Mouse (Mus musculus) forebrain, embryonic 16.5 days (tissue): ENCODE results near the gene Crhr1. TPM values are rescaled to one million over a fixed set of nuclear protein-coding genes. Genes with fewer than 3 reads are reported as not detected.

ENCODE experiments used
- ATAC-seq: fragments of 200-750 bp; cut with Nextera tagmentation; 2 replicates; pipeline ENCODE4 v1.8.0; 2017; ENCODE audit warnings: mild to moderate bottlenecking, moderate library complexity
- H3K27ac ChIP-seq: fragments of 300-500 bp; sonication (generic); 2 replicates; pipeline ENCODE4 v1.5.1; 2014; ENCODE audit warnings: low read length, control low read depth
- H3K27me3 ChIP-seq: fragments of 300-500 bp; sonication (generic); replicated peaks from 2 replicates; pipeline ENCODE4 v1.6.1; 2014; ENCODE audit warnings: low read length; ENCODE audit not compliant: control insufficient read depth, insufficient read depth
- H3K36me3 ChIP-seq: fragments of 300-500 bp; sonication (generic); 2 replicates; pipeline ENCODE4 v1.6.1; 2014; ENCODE audit not compliant: control insufficient read depth, insufficient read depth
- H3K4me1 ChIP-seq: fragments of 300-500 bp; sonication (generic); replicated peaks from 2 replicates; pipeline ENCODE4 v1.6.1; 2014; ENCODE audit warnings: low read length; ENCODE audit not compliant: control insufficient read depth, insufficient read depth
- H3K4me2 ChIP-seq: fragments of 300-500 bp; sonication (generic); 2 replicates; pipeline ENCODE4 v1.6.1; 2014; ENCODE audit warnings: mild to moderate bottlenecking, low read length, control low read depth
- H3K4me3 ChIP-seq: fragments of 300-500 bp; sonication (generic); replicated peaks from 2 replicates; pipeline ENCODE4 v1.5.1; 2014; ENCODE audit warnings: mild to moderate bottlenecking, low read length, control low read depth
- H3K9ac ChIP-seq: fragments of 300-500 bp; sonication (generic); replicated peaks from 2 replicates; pipeline ENCODE4 v1.6.1; 2014; ENCODE audit warnings: low read depth, low read length, control low read depth
- H3K9me3 ChIP-seq: fragments of 300-500 bp; sonication (generic); 2 replicates; pipeline ENCODE4 v1.6.1; 2016; ENCODE audit warnings: low read length; ENCODE audit not compliant: control insufficient read depth
- whole genome bisulfite sequencing: fragments of 180-500 bp; shearing (Covaris S2); extraction: QIAGEN DNeasy Blood & Tissue Kit; methylation state at CpG from one replicate; pipeline ENCODE4 v1.1.7; 2014; 5-methylcytosine and 5-hydroxymethylcytosine counted together
- polyA plus RNA-seq: library from polyadenylated mRNA; unstranded; fragments of >200 nt; fragmentation: Nextera tagmentation; extraction: Ambion mirVana; gene quantifications from 2 replicates; pipeline ENCODE4 v1.2.1, GENCODE M21; 2015

Crhr1 gene
- polyA plus RNA-seq, 1 experiment from 2014 or later: 6.3 TPM

DNA sequence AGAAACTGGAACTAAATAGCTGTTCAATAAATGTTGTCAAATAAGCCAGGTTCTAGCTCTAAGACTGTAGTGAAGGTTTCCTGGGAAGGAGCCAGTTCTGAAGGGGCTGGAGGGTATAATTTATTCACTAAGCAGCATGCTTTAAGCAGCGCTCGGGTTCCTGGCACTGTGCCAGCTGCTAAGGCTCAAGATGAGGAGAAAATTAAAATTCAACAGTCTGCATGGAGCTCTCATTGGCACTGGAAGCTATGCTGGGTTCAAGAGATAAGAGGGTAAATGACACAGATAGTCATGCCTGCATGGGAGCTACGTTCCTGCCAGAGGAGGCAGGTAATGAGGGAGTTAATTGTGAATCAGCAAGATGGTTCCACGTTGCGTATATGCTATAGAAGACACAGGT lies 26.3 kb upstream of the Crhr1 start:
- WGBS: 14% methylated on average over 5 of the region's 5 CpGs
- no peaks in the 10 kb centered on the region for H3K27me3 ChIP-seq
- no peak overlapping the region for H3K9ac ChIP-seq
- no peak overlapping the region for H3K4me3 ChIP-seq
- peaks cover 19% of the 10 kb centered on the region for H3K4me1 ChIP-seq
- no peaks in the 10 kb centered on the region for H3K9me3 ChIP-seq
- ATAC-seq: peak; percentile 86
- no peak overlapping the region for H3K27ac ChIP-seq
- H3K36me3 ChIP-seq: no peaks in the 10 kb centered on the region
- H3K4me2 ChIP-seq: no peak overlapping the region

DNA sequence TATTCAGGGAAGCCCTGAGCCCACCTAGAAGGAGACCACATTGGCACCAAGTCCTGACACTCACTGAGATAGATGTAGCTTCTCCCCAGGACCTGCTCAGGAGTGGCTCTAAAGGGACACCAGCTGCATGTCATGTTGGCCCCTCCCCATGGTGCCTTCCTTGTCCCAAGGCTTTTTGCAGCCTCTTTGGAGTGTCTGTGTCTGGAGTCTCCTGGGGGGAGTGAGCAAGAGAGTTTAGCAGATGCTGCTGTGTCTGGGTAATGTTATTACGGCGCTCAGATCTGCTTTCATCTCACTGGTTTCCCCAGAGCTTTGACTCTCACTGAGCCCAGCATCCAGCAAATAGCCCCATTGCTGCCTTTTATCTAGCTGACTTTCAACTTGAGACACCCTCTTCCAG lies 25.7 kb upstream of the Crhr1 start:
- no peak overlapping the region for H3K4me3 ChIP-seq
- ATAC-seq: no peak; the same call in 1 of the 2 replicates
- no peaks in the 10 kb centered on the region for H3K9me3 ChIP-seq
- H3K27me3 ChIP-seq: no peaks in the 10 kb centered on the region
- H3K4me1 ChIP-seq: peaks cover 19% of the 10 kb centered on the region
- 42% methylated on average over 2 of the region's 2 CpGs for WGBS
- H3K36me3 ChIP-seq: no peaks in the 10 kb centered on the region
- H3K27ac ChIP-seq: no peak overlapping the region
- H3K4me2 ChIP-seq: no peak overlapping the region
- no peak overlapping the region for H3K9ac ChIP-seq

DNA sequence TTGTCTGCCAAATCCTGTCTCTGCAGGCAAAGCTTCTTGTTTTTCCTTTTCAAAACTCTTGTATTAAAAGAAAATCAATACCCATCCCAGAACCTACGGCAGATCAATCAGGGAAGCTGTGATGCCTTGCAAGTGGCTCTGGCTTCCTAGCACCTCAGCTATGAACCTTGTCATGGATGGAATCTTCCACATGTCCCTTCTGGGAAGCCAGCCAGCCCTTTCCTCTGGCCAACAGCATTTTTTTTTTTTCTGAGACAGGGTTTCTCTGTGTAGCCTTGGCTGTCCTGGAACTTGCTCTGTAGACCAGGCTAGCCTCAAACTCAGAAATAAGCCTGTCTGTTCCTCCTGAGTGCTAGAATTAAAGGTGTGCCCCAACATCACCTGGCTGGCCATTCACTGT lies 22.3 kb upstream of the Crhr1 start:
- Histone ChIP-seq H3K27ac (no peak overlapping the region), H3K4me2 (no peak overlapping the region), H3K27me3 (no peaks in the 10 kb centered on the region), H3K4me3 (no peak overlapping the region), H3K9ac (no peak overlapping the region), H3K36me3 (no peaks in the 10 kb centered on the region), H3K4me1 (peaks cover 18% of the 10 kb centered on the region), H3K9me3 (no peaks in the 10 kb centered on the region)
- ATAC-seq: no peak
- 70% methylated on average over 1 of the region's 1 CpGs for WGBS

GRCm38 (mm10) chr11:104111851-104112250 lies 20.8 kb upstream of the Crhr1 start:
- no peaks in the 10 kb centered on the region for H3K9me3 ChIP-seq
- H3K9ac ChIP-seq: no peak overlapping the region
- H3K27me3 ChIP-seq: no peaks in the 10 kb centered on the region
- H3K27ac ChIP-seq: no peak overlapping the region
- no peaks in the 10 kb centered on the region for H3K36me3 ChIP-seq
- no peak overlapping the region for H3K4me2 ChIP-seq
- no peak for ATAC-seq
- H3K4me3 ChIP-seq: no peak overlapping the region
- H3K4me1 ChIP-seq: peaks cover 9% of the 10 kb centered on the region
- 64% methylated on average over 11 of the region's 11 CpGs for WGBS

- Histone ChIP-seq H3K4me1 (peaks cover 6% of the 10 kb centered on the region), H3K27me3 (no peaks in the 10 kb centered on the region), H3K4me3 (no peak overlapping the region), H3K27ac (no peak overlapping the region), H3K9me3 (no peaks in the 10 kb centered on the region), H3K9ac (no peak overlapping the region), H3K36me3 (no peaks in the 10 kb centered on the region), H3K4me2 (no peak overlapping the region)
- ATAC-seq: peak; percentile 20; the same call in 1 of the 2 replicates
- WGBS: 43% methylated on average over 6 of the region's 6 CpGs
Measured at GRCm38 (mm10) chr11:104113699-104114098, 19.0 kb upstream of the Crhr1 start.

DNA sequence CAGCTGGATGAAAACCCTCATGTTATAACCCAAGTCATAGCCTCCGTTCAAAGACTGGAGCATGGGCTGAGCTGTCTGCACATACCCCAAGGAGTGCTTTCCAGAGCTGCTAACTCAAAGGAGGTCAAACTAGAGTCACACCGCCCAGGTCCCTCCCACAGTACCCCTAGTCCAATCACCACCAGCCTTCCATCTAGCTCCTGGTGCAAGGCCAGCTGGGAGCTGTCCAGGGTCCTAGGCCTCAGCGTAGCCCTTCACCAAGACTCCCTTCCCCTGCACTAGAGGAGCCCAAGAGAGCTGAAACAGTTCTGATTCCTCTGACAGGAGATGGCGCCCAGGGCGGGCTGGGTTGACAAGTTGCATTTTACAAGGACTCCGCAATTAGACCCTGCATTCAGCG lies 18.0 kb upstream of the Crhr1 start:
- 3% methylated on average over 7 of the region's 7 CpGs for WGBS
- Histone ChIP-seq H3K4me1 (peaks cover 6% of the 10 kb centered on the region), H3K27ac (no peak overlapping the region), H3K9ac (no peak overlapping the region), H3K9me3 (no peaks in the 10 kb centered on the region), H3K27me3 (no peaks in the 10 kb centered on the region), H3K4me3 (no peak overlapping the region), H3K36me3 (no peaks in the 10 kb centered on the region), H3K4me2 (no peak overlapping the region)
- ATAC-seq: peak; percentile 50

DNA sequence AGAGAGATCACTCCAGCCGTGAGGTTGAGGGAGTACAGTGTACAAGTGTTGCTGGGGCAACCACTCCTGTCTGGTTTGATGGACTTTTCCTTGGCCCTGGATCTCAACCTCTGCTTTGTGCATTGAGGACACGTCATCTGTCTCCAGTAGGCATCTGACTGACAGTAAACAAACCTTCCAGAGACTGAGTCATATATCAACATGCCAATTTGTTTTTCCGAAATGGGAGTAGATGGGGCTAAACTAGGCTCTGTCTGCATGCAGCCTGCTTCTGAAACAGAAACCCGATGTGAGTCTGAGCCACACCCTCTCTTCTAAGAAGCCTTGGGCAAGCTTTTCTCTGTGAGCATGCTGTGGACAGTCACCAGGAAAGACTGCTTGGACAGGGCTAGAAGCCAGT lies 14.3 kb upstream of the Crhr1 start:
- no peaks in the 10 kb centered on the region for H3K27me3 ChIP-seq
- 70% methylated on average over 4 of the region's 4 CpGs for WGBS
- no peak for ATAC-seq
- H3K27ac ChIP-seq: no peak overlapping the region
- H3K4me2 ChIP-seq: no peak overlapping the region
- H3K4me3 ChIP-seq: no peak overlapping the region
- no peaks in the 10 kb centered on the region for H3K36me3 ChIP-seq
- no peaks in the 10 kb centered on the region for H3K9me3 ChIP-seq
- no peak overlapping the region for H3K9ac ChIP-seq
- H3K4me1 ChIP-seq: peaks cover 6% of the 10 kb centered on the region

GRCm38 (mm10) chr11:104122966-104123365 lies 9.7 kb upstream of the Crhr1 start:
- ATAC-seq: no peak
- H3K27ac ChIP-seq: no peak overlapping the region
- WGBS: 74% methylated on average over 7 of the region's 7 CpGs
- H3K4me2 ChIP-seq: no peak overlapping the region
- no peak overlapping the region for H3K9ac ChIP-seq
- no peaks in the 10 kb centered on the region for H3K9me3 ChIP-seq
- H3K27me3 ChIP-seq: no peaks in the 10 kb centered on the region
- H3K4me1 ChIP-seq: peaks cover 3% of the 10 kb centered on the region
- H3K36me3 ChIP-seq: no peaks in the 10 kb centered on the region
- H3K4me3 ChIP-seq: no peak overlapping the region

GRCm38 (mm10) chr11:104123479-104123878 lies 9.2 kb upstream of the Crhr1 start:
- no peak for ATAC-seq
- WGBS: 84% methylated on average over 10 of the region's 10 CpGs
- Histone ChIP-seq H3K9ac (no peak overlapping the region), H3K4me2 (no peak overlapping the region), H3K36me3 (no peaks in the 10 kb centered on the region), H3K4me3 (no peak overlapping the region), H3K27me3 (no peaks in the 10 kb centered on the region), H3K27ac (no peak overlapping the region), H3K4me1 (peaks cover 3% of the 10 kb centered on the region), H3K9me3 (no peaks in the 10 kb centered on the region)

- no peak for ATAC-seq
- no peak overlapping the region for H3K4me3 ChIP-seq
- 43% methylated on average over 3 of the region's 3 CpGs for WGBS
- H3K27ac ChIP-seq: no peak overlapping the region
- 0 out of 2 replicates have a peak overlapping the region, but pooled peaks have one; percentile 22 for H3K9ac ChIP-seq
- H3K4me2 ChIP-seq: no peak overlapping the region
- H3K4me1 ChIP-seq: peaks cover 3% of the 10 kb centered on the region
- H3K27me3 ChIP-seq: no peaks in the 10 kb centered on the region
- H3K9me3 ChIP-seq: no peaks in the 10 kb centered on the region
- no peaks in the 10 kb centered on the region for H3K36me3 ChIP-seq
Measured at GRCm38 (mm10) chr11:104124582-104124981, 8.1 kb upstream of the Crhr1 start.
